Mouse (Mus musculus): ENCODE results near the gene Ptov1. TPM values are rescaled to one million over a fixed set of nuclear protein-coding genes. Genes with fewer than 3 reads are reported as not detected.

The Ptov1 gene
- total RNA-seq, 1 experiment, result 144 TPM

- TF ChIP-seq ZNF384 (IDR thresholded peaks at IDR 0.05; ENCODE audit: low read depth, low read length), result no peak
- TF ChIP-seq ZC3H11A (IDR thresholded peaks at IDR 0.05; ENCODE audit: borderline replicate concordance, low read depth, low read length), result no peak
- TF ChIP-seq CHD2 (IDR thresholded peaks at IDR 0.05; ENCODE audit: low read depth, low read length), result no peak
- no peak for TF ChIP-seq MAFK (IDR thresholded peaks at IDR 0.05; ENCODE audit: insufficient read depth, low read depth, low read length)
- no peak for TF ChIP-seq HCFC1 (IDR thresholded peaks at IDR 0.05; ENCODE audit: borderline replicate concordance, insufficient read depth, low read length)
- H3K4me1 ChIP-seq (ENCODE audit: control insufficient read depth in 2 of 2, insufficient read depth in 2 of 2, low read length in 2 of 2, poor library complexity in 1 of 2), result peaks cover 7 to 17% of the 10 kb centered on the region in 2 experiments
- no peak overlapping the region; the same call in 1 of the 2 replicates for H3K9ac ChIP-seq (ENCODE audit: insufficient read depth, low read depth, low read length, poor library complexity, severe bottlenecking)
- in situ Hi-C loops (cut with MboI; ENCODE audit: low sequenced_read_pairs in 2 of 2, unreplicated experiment in 2 of 2), result no loop called here
- H3K9me3 ChIP-seq (ENCODE audit: control insufficient read depth, insufficient read depth, low read depth, low read length), result no peaks in the 10 kb centered on the region
- peak overlapping the region; percentile 99 for H3K4me3 ChIP-seq (ENCODE audit: insufficient read depth in 1 of 2, low read depth in 1 of 2, low read length in 2 of 2, poor library complexity in 1 of 2, severe bottlenecking in 1 of 2)
- peaks cover 15% of the 10 kb centered on the region; the same call in 1 of the 2 replicates for H3K36me3 ChIP-seq (ENCODE audit: control insufficient read depth, insufficient read depth, low read length, poor library complexity, severe bottlenecking)
- no peak for DNase-seq (ENCODE audit: low read depth, low spot score)
- H3K27ac ChIP-seq (ENCODE audit: insufficient read depth, low read depth, low read length, poor library complexity, severe bottlenecking), result no peak overlapping the region
These were observed 11.7 kb downstream of the Ptov1 start for GRCm38 (mm10) chr7:44857905-44858304.

GRCm38 (mm10) chr7:44857042-44857552, 12.5 kb downstream of the Ptov1 start, which contains the start of gene Pnkp:
Gene Pnkp (plus strand): TSS chr7:44857139.
- Histone ChIP-seq H3K9me3 (ENCODE audit: control insufficient read depth, insufficient read depth, low read depth, low read length) (no peaks in the 10 kb centered on the region), H3K36me3 (ENCODE audit: control insufficient read depth, insufficient read depth, low read length, poor library complexity, severe bottlenecking) (peaks cover 8% of the 10 kb centered on the region; the same call in 1 of the 2 replicates), H3K4me1 (ENCODE audit: control insufficient read depth in 2 of 2, insufficient read depth in 2 of 2, low read length in 2 of 2, poor library complexity in 1 of 2) (peaks cover 7 to 21% of the 10 kb centered on the region in 2 experiments), H3K4me3 (ENCODE audit: insufficient read depth in 1 of 2, low read depth in 1 of 2, low read length in 2 of 2, poor library complexity in 1 of 2, severe bottlenecking in 1 of 2) (peak within 1 kb of the TSS; percentile 99), H3K9ac (ENCODE audit: insufficient read depth, low read depth, low read length, poor library complexity, severe bottlenecking) (peak within 1 kb of the TSS; percentile 96), H3K27ac (ENCODE audit: insufficient read depth, low read depth, low read length, poor library complexity, severe bottlenecking) (peak within 1 kb of the TSS; percentile 78)
- TF ChIP-seq ZNF384 (IDR thresholded peaks at IDR 0.05; ENCODE audit: low read depth, low read length) (no peak), HCFC1 (IDR thresholded peaks at IDR 0.05; ENCODE audit: borderline replicate concordance, insufficient read depth, low read length) (0 out of 2 replicates have a peak, but pooled peaks have one; percentile 23), CHD2 (IDR thresholded peaks at IDR 0.05; ENCODE audit: low read depth, low read length) (no peak), MAFK (IDR thresholded peaks at IDR 0.05; ENCODE audit: insufficient read depth, low read depth, low read length) (0 out of 2 replicates have a peak, but pooled peaks have one; percentile 4)
- DNase-seq (ENCODE audit: low read depth, low spot score), result peak; percentile 89
- in situ Hi-C loops (cut with MboI; ENCODE audit: low sequenced_read_pairs in 2 of 2, unreplicated experiment in 2 of 2), result no loop called here

- Histone ChIP-seq H3K4me1 (ENCODE audit: control insufficient read depth in 2 of 2, insufficient read depth in 2 of 2, low read length in 2 of 2, poor library complexity in 1 of 2) (peaks cover 7 to 23% of the 10 kb centered on the region in 2 experiments), H3K9ac (ENCODE audit: insufficient read depth, low read depth, low read length, poor library complexity, severe bottlenecking) (no peak overlapping the region; the same call in 1 of the 2 replicates), H3K4me3 (ENCODE audit: insufficient read depth in 1 of 2, low read depth in 1 of 2, low read length in 2 of 2, poor library complexity in 1 of 2, severe bottlenecking in 1 of 2) (peak overlapping the region; percentile 99), H3K27ac (ENCODE audit: insufficient read depth, low read depth, low read length, poor library complexity, severe bottlenecking) (no peak overlapping the region), H3K9me3 (ENCODE audit: control insufficient read depth, insufficient read depth, low read depth, low read length) (no peaks in the 10 kb centered on the region), H3K36me3 (ENCODE audit: control insufficient read depth, insufficient read depth, low read length, poor library complexity, severe bottlenecking) (peaks cover 2% of the 10 kb centered on the region; the same call in 1 of the 2 replicates)
- no peak for DNase-seq (ENCODE audit: low read depth, low spot score)
- in situ Hi-C loops (cut with MboI; ENCODE audit: low sequenced_read_pairs in 2 of 2, unreplicated experiment in 2 of 2), result no loop called here
- TF ChIP-seq ZC3H11A (IDR thresholded peaks at IDR 0.05; ENCODE audit: borderline replicate concordance, low read depth, low read length) (no peak), ZNF384 (IDR thresholded peaks at IDR 0.05; ENCODE audit: low read depth, low read length) (0 out of 2 replicates have a peak, but pooled peaks have one; percentile 42)
These were observed 13.2 kb downstream of the Ptov1 start for GRCm38 (mm10) chr7:44856265-44856916.

GRCm38 (mm10) chr7:44855036-44855435, 14.6 kb downstream of the Ptov1 start:
- Histone ChIP-seq H3K4me1 (ENCODE audit: control insufficient read depth in 2 of 2, insufficient read depth in 2 of 2, low read length in 2 of 2, poor library complexity in 1 of 2) (peaks cover 7 to 26% of the 10 kb centered on the region in 2 experiments), H3K36me3 (ENCODE audit: control insufficient read depth, insufficient read depth, low read length, poor library complexity, severe bottlenecking) (no peaks in the 10 kb centered on the region; the same call in 1 of the 2 replicates), H3K4me3 (ENCODE audit: insufficient read depth in 1 of 2, low read depth in 1 of 2, low read length in 2 of 2, poor library complexity in 1 of 2, severe bottlenecking in 1 of 2) (peak overlapping the region; percentile 79), H3K9me3 (ENCODE audit: control insufficient read depth, insufficient read depth, low read depth, low read length) (no peaks in the 10 kb centered on the region), H3K27ac (ENCODE audit: insufficient read depth, low read depth, low read length, poor library complexity, severe bottlenecking) (peak overlapping the region; percentile 64), H3K9ac (ENCODE audit: insufficient read depth, low read depth, low read length, poor library complexity, severe bottlenecking) (peak overlapping the region; percentile 83; the same call in 1 of the 2 replicates)
- in situ Hi-C loops (cut with MboI; ENCODE audit: low sequenced_read_pairs in 2 of 2, unreplicated experiment in 2 of 2), result no loop called here
- DNase-seq (ENCODE audit: low read depth, low spot score), result no peak
- TF ChIP-seq HCFC1 (IDR thresholded peaks at IDR 0.05; ENCODE audit: borderline replicate concordance, insufficient read depth, low read length) (no peak), ZNF384 (IDR thresholded peaks at IDR 0.05; ENCODE audit: low read depth, low read length) (no peak), ZC3H11A (IDR thresholded peaks at IDR 0.05; ENCODE audit: borderline replicate concordance, low read depth, low read length) (no peak), MAFK (IDR thresholded peaks at IDR 0.05; ENCODE audit: insufficient read depth, low read depth, low read length) (no peak), CHD2 (IDR thresholded peaks at IDR 0.05; ENCODE audit: low read depth, low read length) (no peak)
